Mouse (Mus musculus) adrenal gland, postnatal 36 days (tissue): ENCODE data around the gene Shld2. TPM values are rescaled to one million over a fixed set of nuclear protein-coding genes. Genes with fewer than 3 reads are reported as not detected.

ENCODE experiments used
- DNase-seq, 2 experiments: peaks; one replicate each; pipeline ENCODE4 v3.0.0; 2021; ENCODE audit warnings: mixed read lengths in 1 of 2
- total RNA-seq, 2 experiments: library from RNA; stranded (reverse); gene quantifications; 2 replicates each; pipeline ENCODE4 v1.2.3; 2021

Shld2 gene
- total RNA-seq, 2 experiments from 2014 or later, result 7.4 to 14.9 TPM

- DNase-seq, result peak in 1 of 2 experiments; percentile 27
These were observed 90.5 kb downstream of the Shld2 start for GRCm38 (mm10) chr14:34219786-34220198.

- DNase-seq, result no peak
These were observed 91.0 kb downstream of the Shld2 start, which contains the start of gene Syt15 for GRCm38 (mm10) chr14:34219295-34219694. Gene Syt15 (plus strand): TSS chr14:34219595.

GRCm38 (mm10) chr14:34215451-34216127, 94.7 kb downstream of the Shld2 start:
- peak; percentile 26 to 56 for DNase-seq

DNA sequence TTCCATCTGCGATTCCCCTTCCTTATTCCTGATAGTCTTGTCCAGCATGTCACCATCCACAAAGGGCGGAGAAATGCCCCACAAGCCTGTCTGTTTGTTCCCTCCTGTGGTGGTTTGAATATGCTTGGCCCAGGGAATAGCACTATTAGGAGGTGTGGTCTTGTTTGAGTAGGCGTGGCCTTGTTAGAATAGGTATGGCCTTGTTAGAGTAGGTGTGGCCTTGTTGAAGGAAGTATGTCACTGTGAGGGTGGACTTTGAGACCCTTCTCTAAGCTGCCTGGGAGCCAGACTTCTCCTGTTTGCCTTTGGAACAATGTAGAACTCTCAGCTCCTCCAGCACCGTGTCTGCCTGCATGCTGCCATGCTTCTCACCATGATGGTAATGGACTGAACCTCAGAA, 100.4 kb downstream of the Shld2 start:
- no peak for DNase-seq

DNA sequence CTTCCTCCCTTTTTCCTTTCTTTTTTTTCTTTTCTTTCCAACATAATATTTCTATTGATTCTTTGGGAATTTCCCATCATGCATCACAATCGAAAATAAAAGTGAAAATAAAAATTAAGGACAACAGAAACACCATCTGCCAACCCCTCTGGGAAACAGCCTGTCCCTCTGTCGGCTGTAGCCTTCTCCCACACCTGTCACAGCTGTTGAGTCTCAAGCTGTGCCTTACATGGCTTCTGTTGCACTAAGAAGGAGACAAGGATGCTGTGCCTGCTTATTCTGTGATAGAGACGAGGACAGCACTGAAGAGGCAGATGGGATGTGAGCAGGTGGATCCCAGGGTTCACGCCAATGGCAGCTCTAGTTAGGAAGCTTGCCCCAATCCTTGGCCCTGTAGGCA, 101.2 kb downstream of the Shld2 start:
- DNase-seq, result no peak

GRCm38 (mm10) chr14:34208651-34209050, 101.6 kb downstream of the Shld2 start:
- DNase-seq, result peak; percentile 50 to 72

- no peak for DNase-seq
These were observed 102.3 kb downstream of the Shld2 start for GRCm38 (mm10) chr14:34207996-34208395.

DNA sequence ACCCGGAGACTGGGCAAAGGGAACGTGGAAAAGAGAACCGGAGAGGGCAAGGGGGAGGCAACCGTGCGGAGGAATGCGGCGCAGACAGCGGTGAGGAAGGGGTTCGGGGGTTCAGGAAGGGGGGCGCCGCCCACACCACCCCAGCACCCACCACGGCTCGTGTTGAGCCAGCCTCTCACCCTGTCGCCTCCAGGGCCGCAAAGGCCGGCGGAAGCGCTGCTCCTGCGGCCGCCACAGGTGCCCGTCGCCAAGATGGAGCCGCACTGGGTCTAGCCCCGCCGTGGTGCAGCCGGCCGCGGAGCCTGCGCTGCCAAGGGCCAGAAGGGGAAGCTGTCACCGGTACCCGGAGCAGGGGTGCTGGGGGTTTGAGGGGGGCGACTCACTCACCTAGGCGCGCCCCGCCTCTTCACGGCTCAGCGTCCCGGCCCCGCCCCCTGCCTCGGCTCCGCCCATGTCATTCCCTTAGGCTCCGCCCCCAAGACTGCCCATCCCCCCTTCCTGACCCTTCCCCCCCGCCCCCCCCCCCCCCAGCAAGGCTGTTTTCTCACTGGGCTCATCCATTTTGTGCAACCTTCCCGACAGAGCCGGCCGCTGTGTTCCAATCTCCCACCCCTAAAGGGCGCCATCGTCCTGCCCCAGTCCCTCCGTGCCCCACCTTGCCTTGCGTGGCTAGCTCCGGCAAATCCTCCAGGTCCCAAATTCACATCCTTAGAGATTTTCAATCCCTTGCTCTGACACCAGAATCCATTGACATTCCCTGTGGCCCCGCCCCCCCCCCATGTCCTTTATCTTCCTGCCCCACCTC, 108.9 kb downstream of the Shld2 start, which contains the start of gene Gprin2:
Gene Gprin2, minus strand, starts transcription at position 423 of the 805 bp plus-strand sequence.
- DNase-seq, result peak; percentile 38 to 65

GRCm38 (mm10) chr14:34200738-34201230, 109.5 kb downstream of the Shld2 start:
- peak; percentile 42 to 66 for DNase-seq

DNA sequence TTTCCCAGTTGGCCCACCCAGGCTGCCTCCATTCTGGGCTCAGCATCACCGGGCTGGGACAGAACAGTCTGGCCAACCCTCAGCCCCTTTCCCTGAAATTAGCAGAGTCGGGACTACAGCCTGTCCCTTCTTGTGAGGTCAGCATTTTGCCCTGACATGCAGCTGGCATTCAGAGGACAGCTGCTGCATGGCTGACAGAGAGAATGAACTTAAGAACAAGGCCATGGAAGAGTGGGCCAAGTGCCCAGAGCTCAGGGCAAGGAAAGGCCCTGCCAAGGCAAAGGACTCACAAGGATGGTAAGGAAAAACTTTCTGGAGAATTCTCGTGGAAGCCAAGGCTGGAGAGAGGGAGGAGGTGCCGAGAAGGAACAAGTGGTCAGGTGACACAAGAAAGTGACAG, 113.6 kb downstream of the Shld2 start:
- peak; percentile 61 to 70 for DNase-seq

- DNase-seq, result no peak
These were observed 114.8 kb downstream of the Shld2 start for GRCm38 (mm10) chr14:34195466-34195865.

GRCm38 (mm10) chr14:34193879-34194278, 116.4 kb downstream of the Shld2 start:
- DNase-seq, result no peak

DNA sequence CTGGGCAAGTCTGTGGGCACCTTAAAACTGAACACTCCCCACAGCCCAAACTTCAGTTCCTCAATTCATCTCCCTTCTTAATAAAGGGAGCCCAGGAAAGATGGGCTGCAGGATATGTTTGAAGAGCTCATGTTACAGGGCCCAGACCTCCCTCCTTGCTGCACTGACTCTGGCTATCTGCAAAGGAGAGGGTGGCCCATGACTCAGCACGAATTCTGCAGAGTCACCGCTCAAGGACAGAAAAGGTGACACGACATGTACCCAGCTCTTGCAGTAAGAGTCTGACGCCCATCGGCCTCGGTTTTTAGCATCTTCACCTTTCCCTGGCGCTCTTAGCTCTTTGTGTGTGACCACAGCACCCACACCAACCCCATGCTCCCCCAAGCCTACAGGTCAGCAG, 119.9 kb downstream of the Shld2 start:
- DNase-seq, result peak; percentile 76 to 77

DNA sequence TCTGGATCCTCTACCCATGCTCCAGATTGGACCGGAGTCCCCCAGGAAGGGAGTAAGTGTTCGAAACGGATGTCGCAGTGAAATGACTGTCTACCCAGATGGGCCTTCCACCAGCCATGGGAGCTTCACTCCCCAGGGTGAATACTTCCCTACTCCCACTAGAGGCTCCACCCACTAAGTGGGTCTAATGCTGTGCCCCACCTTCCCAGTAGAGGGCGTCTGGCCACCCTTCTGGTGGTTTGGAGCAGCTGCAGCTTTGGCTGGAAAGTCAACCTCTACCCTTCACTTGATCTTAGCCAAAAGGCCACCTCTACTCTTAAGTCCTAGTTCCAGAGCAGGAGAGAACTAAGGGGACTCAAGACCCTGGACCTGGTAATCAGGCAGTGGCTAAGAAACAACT, 121.7 kb downstream of the Shld2 start:
- DNase-seq, result peak; percentile 80 to 83

Other genes with a start within 250 kb of the Shld2 start
- 1 to 10 TPM; 2.8 to 3.5 TPM for gene Anxa8, start 224.5 kb downstream of the Shld2 start, total RNA-seq
- not detected for gene A630023A22Rik, start 207.7 kb downstream of the Shld2 start, total RNA-seq
- under 1 TPM; 0.13 to 0.20 TPM for gene Npy4r, start 158.0 kb downstream of the Shld2 start, total RNA-seq
- 1 to 10 TPM; 1.1 to 1.6 TPM for gene Gprin2, start 108.8 kb downstream of the Shld2 start, total RNA-seq
- under 1 TPM; 0.20 TPM for gene Syt15, start 90.9 kb downstream of the Shld2 start, total RNA-seq
- 100 to 1,000 TPM; 177 to 206 TPM for gene Glud1, start 234 bp upstream of the Shld2 start, total RNA-seq
- gene Fam25c, start 44.9 kb upstream of the Shld2 start, total RNA-seq, result not detected
- 10 to 100 TPM; 12.3 to 34.4 TPM for gene Sncg, start 64.3 kb upstream of the Shld2 start, total RNA-seq
- gene Mmrn2, start 65.0 kb upstream of the Shld2 start, total RNA-seq, result 10 to 100 TPM; 25.6 to 41.9 TPM
- 10 to 100 TPM; 58.6 to 74.3 TPM for gene Bmpr1a, start 192.8 kb upstream of the Shld2 start, total RNA-seq
- not detected for gene 9230112D13Rik, start 212.3 kb upstream of the Shld2 start, total RNA-seq